Mouse (Mus musculus) kidney, adult 2 months (tissue): ENCODE measurements around the gene Abcc9. TPM values are rescaled to one million over a fixed set of nuclear protein-coding genes. Genes with fewer than 3 reads are reported as not detected.

ENCODE experiments used
- DNase-seq: peaks from one replicate; pipeline ENCODE4 v3.0.0; 2021
- H3K27ac ChIP-seq: fragments of 200-500 bp; 2 replicates; pipeline ENCODE4 v1.5.1; 2012; ENCODE audit warnings: low read depth, low read length, control low read depth, inconsistent platforms; ENCODE audit not compliant: insufficient read depth
- H3K27me3 ChIP-seq: fragments of 200-500 bp; replicated peaks from 2 replicates; pipeline ENCODE4 v1.6.1; 2012; ENCODE audit warnings: mild to moderate bottlenecking, moderate library complexity, low read length, inconsistent platforms; ENCODE audit not compliant: control insufficient read depth, insufficient read depth
- H3K36me3 ChIP-seq: fragments of 200-500 bp; 2 replicates; pipeline ENCODE4 v1.6.1; 2012; ENCODE audit warnings: mild to moderate bottlenecking, moderate library complexity, low read length, inconsistent platforms; ENCODE audit not compliant: control insufficient read depth, insufficient read depth
- H3K4me1 ChIP-seq: fragments of 200-500 bp; 2 replicates; pipeline ENCODE4 v1.6.1; 2011; ENCODE audit warnings: low read length; ENCODE audit not compliant: control insufficient read depth, insufficient read depth
- H3K4me3 ChIP-seq: fragments of 200-500 bp; 2 replicates; pipeline ENCODE4 v1.5.1; 2011; ENCODE audit warnings: mild to moderate bottlenecking, low read depth, low read length, control low read depth; ENCODE audit not compliant: insufficient read depth
- CTCF ChIP-seq: fragments of 200-500 bp; conservative IDR thresholded peaks from 2 replicates; pipeline ENCODE4 v1.5.1; 2011; ENCODE audit warnings: low read depth, mild to moderate bottlenecking, control low read depth, low read length, moderate library complexity, mixed read lengths; ENCODE audit not compliant: insufficient read depth, insufficient read length
- POLR2A ChIP-seq: fragments of 200-500 bp; IDR thresholded peaks from one replicate; pipeline ENCODE4 v1.6.1; 2011; ENCODE audit warnings: low read depth, low read length, control low read depth
- WGBS: fragments of 180-500 bp; shearing (Covaris S2); methylation state at CpG from one replicate; pipeline ENCODE4 v1.1.7; 2018; 5-methylcytosine and 5-hydroxymethylcytosine counted together
- polyA plus RNA-seq: library from polyadenylated mRNA; depleted of rRNA; stranded (reverse); fragments of >200 nt; gene quantifications from 2 replicates; pipeline ENCODE4 v1.2.3, GENCODE M21; 2012

Gene Abcc9
- polyA plus RNA-seq, 1 experiment, result 5.3 TPM

GRCm38 (mm10) chr6:142703441-142703930, 1.4 kb upstream of the Abcc9 start:
- Histone ChIP-seq H3K27me3 (no peaks in the 10 kb centered on the region), H3K4me3 (no peak overlapping the region)
- 76% methylated on average over 11 of the region's 11 CpGs for WGBS

GRCm38 (mm10) chr6:142701161-142701560, 954 bp downstream of the Abcc9 start:
- peak overlapping the region; percentile 26; the same call in 1 of the 2 replicates for H3K4me3 ChIP-seq
- H3K27me3 ChIP-seq, result no peaks in the 10 kb centered on the region
- no peak for TF ChIP-seq CTCF
- no peak for TF ChIP-seq POLR2A
- H3K36me3 ChIP-seq, result no peaks in the 10 kb centered on the region
- 47% methylated on average over 13 of the region's 13 CpGs for WGBS
- DNase-seq, result no peak
- no peaks in the 10 kb centered on the region for H3K4me1 ChIP-seq
- H3K27ac ChIP-seq, result no peak overlapping the region

More at GRCm38 (mm10) chr6:142703441-142703930, 1.4 kb upstream of the Abcc9 start:
- no peaks in the 10 kb centered on the region for H3K4me1 ChIP-seq
- no peak overlapping the region for H3K27ac ChIP-seq
- no peak for DNase-seq
- TF ChIP-seq POLR2A (no peak), CTCF (no peak)
- no peaks in the 10 kb centered on the region for H3K36me3 ChIP-seq

- WGBS, result 72% methylated on average over 8 of the region's 8 CpGs
Observed at GRCm38 (mm10) chr6:142700753-142701152, 1.4 kb downstream of the Abcc9 start.

GRCm38 (mm10) chr6:142692085-142692484, 10.0 kb downstream of the Abcc9 start:
- WGBS, result 51% methylated on average over 5 of the region's 5 CpGs
- TF ChIP-seq POLR2A, result no peak
- no peak for TF ChIP-seq CTCF

More at GRCm38 (mm10) chr6:142700753-142701152, 1.4 kb downstream of the Abcc9 start:
- no peak for DNase-seq
- Histone ChIP-seq H3K27ac (no peak overlapping the region), H3K36me3 (no peaks in the 10 kb centered on the region), H3K27me3 (no peaks in the 10 kb centered on the region), H3K4me1 (no peaks in the 10 kb centered on the region), H3K4me3 (no peak overlapping the region)
- TF ChIP-seq POLR2A (no peak), CTCF (no peak)

GRCm38 (mm10) chr6:142689673-142690072, 12.4 kb downstream of the Abcc9 start:
- Histone ChIP-seq H3K36me3 (no peaks in the 10 kb centered on the region), H3K4me1 (peaks cover 4% of the 10 kb centered on the region; the same call in 1 of the 2 replicates), H3K4me3 (no peak overlapping the region), H3K27ac (no peak overlapping the region), H3K27me3 (no peaks in the 10 kb centered on the region)
- WGBS, result 70% methylated on average over 11 of the region's 11 CpGs
- no peak for DNase-seq
- no peak for TF ChIP-seq CTCF
- TF ChIP-seq POLR2A, result no peak

More at GRCm38 (mm10) chr6:142692085-142692484, 10.0 kb downstream of the Abcc9 start:
- Histone ChIP-seq H3K27me3 (no peaks in the 10 kb centered on the region), H3K36me3 (no peaks in the 10 kb centered on the region), H3K27ac (no peak overlapping the region), H3K4me1 (peaks cover 4% of the 10 kb centered on the region; the same call in 1 of the 2 replicates), H3K4me3 (no peak overlapping the region)
- peak; percentile 72 for DNase-seq

GRCm38 (mm10) chr6:142682985-142683691, 19.0 kb downstream of the Abcc9 start:
- H3K27me3 ChIP-seq, result no peaks in the 10 kb centered on the region
- no peak overlapping the region for H3K4me3 ChIP-seq
- no peaks in the 10 kb centered on the region for H3K4me1 ChIP-seq
- no peaks in the 10 kb centered on the region for H3K36me3 ChIP-seq
- DNase-seq, result no peak
- H3K27ac ChIP-seq, result no peak overlapping the region
- no peak for TF ChIP-seq POLR2A
- no peak for TF ChIP-seq CTCF
- WGBS, result 45% methylated on average over 7 of the region's 7 CpGs

GRCm38 (mm10) chr6:142670021-142670420, 32.1 kb downstream of the Abcc9 start:
- no peak for TF ChIP-seq CTCF
- TF ChIP-seq POLR2A, result no peak
- Histone ChIP-seq H3K36me3 (no peaks in the 10 kb centered on the region), H3K4me1 (no peaks in the 10 kb centered on the region), H3K27ac (no peak overlapping the region), H3K27me3 (no peaks in the 10 kb centered on the region), H3K4me3 (no peak overlapping the region)
- WGBS, result 94% methylated on average over 2 of the region's 2 CpGs
- no peak for DNase-seq
